ENCODE assay signal across 8 mouse cellular contexts in the genomic region with DNA sequence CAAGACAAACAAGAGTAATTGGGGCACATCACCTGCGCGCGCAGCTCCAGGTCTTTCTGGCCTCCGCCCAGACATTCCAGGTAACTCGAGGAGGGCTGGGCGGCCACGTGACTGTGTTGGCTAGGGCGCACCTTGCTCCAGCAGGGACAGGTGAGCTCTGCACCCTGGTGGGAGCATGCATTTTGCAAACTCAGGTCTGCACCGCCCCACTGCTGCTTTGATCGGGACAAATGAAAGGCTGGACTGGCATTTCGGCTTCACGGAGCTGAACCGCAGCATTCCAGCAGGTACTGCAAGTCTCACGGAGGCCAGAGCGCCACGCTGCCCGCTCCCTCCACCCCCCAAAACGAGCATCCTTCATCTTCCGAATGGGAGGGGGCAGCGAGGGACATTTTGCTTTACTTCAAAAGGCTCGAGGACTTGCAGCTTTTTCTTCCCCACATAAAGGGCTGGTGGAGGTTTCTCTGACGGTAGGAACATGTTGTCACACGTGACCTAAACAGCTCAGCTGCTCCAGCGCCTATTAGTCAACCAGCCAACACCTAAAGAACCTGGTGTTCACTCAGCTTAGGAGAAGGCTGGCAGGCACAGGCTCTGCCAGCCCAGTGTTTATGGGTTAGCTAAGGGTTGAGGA. TPM values are rescaled to one million over a fixed set of nuclear protein-coding genes. Genes with fewer than 3 reads are reported as not detected.
DNase-seq lines count a peak whose midpoint lies in the region; ATAC-seq and TF ChIP-seq lines count a peak whose summit lies in the region.

A gene (minus strand): TSS at position 320 of the 634 bp plus-strand sequence.

- peak within 1 kb of the TSS; percentile 80 for H3K27ac ChIP-seq in hindbrain, embryonic 10.5 days
- H3K27ac ChIP-seq in neural tube, embryonic 14.5 days (ENCODE audit: low read depth, low read length): 0 out of 2 replicates have a peak within 1 kb of the TSS, but pooled peaks have one; percentile 40

- H3K4me2 ChIP-seq in neural tube, embryonic 14.5 days (ENCODE audit: low read depth, low read length): peak within 1 kb of the TSS; percentile 78

- DNase-seq in adrenal gland, adult 2 months: peak; percentile 38
- no peak for DNase-seq in adrenal gland, postnatal 4 days (ENCODE audit: low spot score in 2 of 2)
- DNase-seq in embryo, embryonic 10.5 days (ENCODE audit: low spot score): peak; percentile 57
- DNase-seq in hindbrain, embryonic 10.5 days (ENCODE audit: low spot score): peak; percentile 54
- peak; percentile 41 to 57 for DNase-seq in layer of hippocampus, adult 8-10 months (ENCODE audit: low spot score in 2 of 2)
- DNase-seq in lung, adult 2 months: peak; percentile 89
- peak; percentile 84 for DNase-seq in thymus, postnatal 14 days

- no peaks in the 10 kb centered on the region for H3K9me3 ChIP-seq in hindbrain, embryonic 10.5 days
- no peaks in the 10 kb centered on the region for H3K9me3 ChIP-seq in neural tube, embryonic 14.5 days (ENCODE audit: control insufficient read depth, low read length)

- peak; percentile 46; the same call in 1 of the 2 replicates for TF ChIP-seq POLR2A in lung, adult 2 months (IDR thresholded peaks at IDR 0.05; ENCODE audit: borderline replicate concordance, extremely low read depth, low read depth, low read length)

- TF ChIP-seq CTCF in lung, adult 2 months (IDR thresholded peaks at IDR 0.05; ENCODE audit: insufficient read depth, low read length): peak; percentile 26; the same call in 1 of the 2 replicates

- 3% methylated on average over 24 of the region's 24 CpGs for WGBS in hindbrain, embryonic 10.5 days
- WGBS in lung, adult 2 months: 23% methylated on average over 24 of the region's 24 CpGs
- WGBS in neural tube, embryonic 14.5 days: 1% methylated on average over 24 of the region's 24 CpGs

- H3K9ac ChIP-seq in neural tube, embryonic 14.5 days (replicated peaks; ENCODE audit: low read depth, low read length): peak within 1 kb of the TSS; percentile 58

- H3K4me3 ChIP-seq in hindbrain, embryonic 10.5 days: peak within 1 kb of the TSS; percentile 52
- peak within 1 kb of the TSS; percentile 39 for H3K4me3 ChIP-seq in lung, adult 2 months (replicated peaks; ENCODE audit: extremely low read depth, low read depth, low read length)
- peak within 1 kb of the TSS; percentile 40 for H3K4me3 ChIP-seq in neural tube, embryonic 14.5 days (ENCODE audit: low read depth, low read length)

- H3K36me3 ChIP-seq in hindbrain, embryonic 10.5 days: no peaks in the 10 kb centered on the region
- no peaks in the 10 kb centered on the region for H3K36me3 ChIP-seq in neural tube, embryonic 14.5 days (ENCODE audit: control insufficient read depth, insufficient read depth, low read length)

- H3K4me1 ChIP-seq in hindbrain, embryonic 10.5 days (replicated peaks): peaks cover 35% of the 10 kb centered on the region
- H3K4me1 ChIP-seq in lung, adult 2 months (ENCODE audit: control insufficient read depth, insufficient read depth, low read length): peaks cover 8% of the 10 kb centered on the region
- H3K4me1 ChIP-seq in neural tube, embryonic 14.5 days (ENCODE audit: control insufficient read depth, insufficient read depth, low read length): peaks cover 20% of the 10 kb centered on the region

- peaks cover 62% of the 10 kb centered on the region for H3K27me3 ChIP-seq in hindbrain, embryonic 10.5 days (ENCODE audit: insufficient read depth, poor library complexity, severe bottlenecking)
- H3K27me3 ChIP-seq in neural tube, embryonic 14.5 days (ENCODE audit: control insufficient read depth, insufficient read depth, low read length): no peaks in the 10 kb centered on the region

- ATAC-seq in neural tube, embryonic 14.5 days (ENCODE audit: low read depth): peak; percentile 78

RNA-seq across cellular contexts. Expression of the gene that starts here (rescaled TPM):
- total RNA-seq in adrenal gland, adult 2 months (2021): 1 to 10 TPM in 1 of 2 experiments, under 1 TPM in 1; 0.26 to 1.6 TPM
- polyA plus RNA-seq in adrenal gland, adult 2 months (2012; rRNA removed): 0.59 and 2.6 TPM in 2 replicates
- 1 to 10 TPM in 1 of 2 experiments, under 1 TPM in 1; 0.40 to 1.1 TPM for total RNA-seq in adrenal gland, postnatal 4 days (2021)
- 3.2 and 3.4 TPM in 2 replicates for polyA plus RNA-seq in hindbrain, embryonic 10.5 days (2016; fragmentation: Nextera tagmentation; extraction: Ambion mirVana)
- total RNA-seq in layer of hippocampus, adult 8-10 months (2022): 1 to 10 TPM; 4.3 to 5.8 (median 4.8) TPM
- 7.1 and 9.5 TPM in 2 replicates for polyA plus RNA-seq in lung, adult 2 months (2012; rRNA removed)
- polyA plus RNA-seq in neural tube, embryonic 14.5 days (2014; fragmentation: Nextera tagmentation; extraction: Ambion mirVana): 9.7 and 15.4 TPM in 2 replicates

Comparison
In these comparisons a context has a peak if more than half of its experiments do, and no peak if none do; other contexts are left out.
1. DNase-seq: peak in adrenal gland, adult 2 months (single experiment), embryo, embryonic 10.5 days (single experiment), hindbrain, embryonic 10.5 days (single experiment), layer of hippocampus, adult 8-10 months (2 of 2), lung, adult 2 months (single experiment) and thymus, postnatal 14 days (single experiment); none in adrenal gland, postnatal 4 days (0 of 2).
2. Peak in every context shown above with its lines, with median percentiles within 50 percentile points of each other: H3K4me3 ChIP-seq.